Mouse (Mus musculus): Measurements from ENCODE around the gene Cdkn1c. TPM values are rescaled to one million over a fixed set of nuclear protein-coding genes. Genes with fewer than 3 reads are reported as not detected.
A peak's percentile ranks its signal among the peaks of the same experiment; 100 is the strongest.

The Cdkn1c gene
- polyA plus RNA-seq, 1 experiment = 30.8 TPM

DNA sequence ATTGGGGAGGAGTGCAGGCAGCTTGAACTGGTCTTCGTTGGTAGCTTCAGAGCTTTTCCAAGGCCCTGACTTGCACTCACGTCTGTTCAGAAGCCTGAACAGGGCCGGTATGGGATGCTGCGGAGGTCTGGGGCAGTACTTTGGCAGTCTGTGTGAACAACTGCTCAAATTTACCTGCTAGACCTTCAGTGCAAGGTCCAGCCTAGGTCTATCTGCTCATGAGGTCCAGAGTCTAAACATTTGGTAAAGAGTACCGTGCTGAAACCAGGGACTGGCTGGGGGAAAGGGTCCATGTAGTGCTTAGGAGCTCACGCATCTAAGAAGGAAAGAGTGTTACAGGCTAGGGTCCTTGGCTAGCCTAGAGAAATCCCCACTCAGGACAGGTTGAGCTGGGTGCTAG is 28.9 kb upstream of the Cdkn1c start:
- peak; percentile 53 for DNase-seq
- WGBS = 60% methylated on average over 6 of the region's 6 CpGs
- TF ChIP-seq CTCF (conservative IDR thresholded peaks at IDR 0.05; ENCODE audit: insufficient read depth, insufficient read length, low read depth, low read length) (no peak), POLR2A (IDR thresholded peaks at IDR 0.05; ENCODE audit: low read depth, low read length) (no peak)

DNA sequence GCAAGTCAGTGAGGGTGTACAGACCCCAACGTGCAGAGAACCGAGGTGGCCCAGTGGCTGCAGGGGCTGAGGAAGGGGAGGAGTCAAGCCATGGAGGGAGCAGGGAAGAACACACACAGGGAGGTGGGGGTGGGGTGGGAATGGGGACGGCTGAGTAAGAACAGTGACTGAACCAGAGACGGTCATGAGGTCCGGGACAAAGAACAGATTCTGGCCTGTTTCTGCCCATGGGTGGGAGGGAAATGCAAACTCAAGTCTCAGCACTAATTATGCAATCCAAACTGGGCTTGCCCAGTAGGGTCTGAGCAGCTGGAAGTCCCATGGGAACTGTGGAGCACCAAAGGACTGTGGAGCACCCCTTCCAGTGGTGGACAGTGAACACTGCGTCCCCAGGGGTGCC is 21.7 kb upstream of the Cdkn1c start:
- DNase-seq = peak; percentile 64
- Histone ChIP-seq H3K27ac (ENCODE audit: insufficient read depth, low read depth, low read length) (no peak overlapping the region), H3K27me3 (replicated peaks; ENCODE audit: control insufficient read depth, insufficient read depth, low read length) (no peaks in the 10 kb centered on the region), H3K36me3 (ENCODE audit: control insufficient read depth, insufficient read depth, low read length) (no peaks in the 10 kb centered on the region), H3K4me1 (ENCODE audit: control insufficient read depth, insufficient read depth, low read length) (peaks cover 3% of the 10 kb centered on the region; the same call in 1 of the 2 replicates), H3K4me3 (ENCODE audit: insufficient read depth, low read depth, low read length) (no peak overlapping the region)
- no peak for TF ChIP-seq CTCF (conservative IDR thresholded peaks at IDR 0.05; ENCODE audit: insufficient read depth, insufficient read length, low read depth, low read length)
- no peak for TF ChIP-seq POLR2A (IDR thresholded peaks at IDR 0.05; ENCODE audit: low read depth, low read length)
- 16% methylated on average over 6 of the region's 6 CpGs for WGBS

More for the DNA sequence above, 28.9 kb upstream of the Cdkn1c start:
- Histone ChIP-seq H3K4me3 (ENCODE audit: insufficient read depth, low read depth, low read length) (no peak overlapping the region), H3K27ac (ENCODE audit: insufficient read depth, low read depth, low read length) (no peak overlapping the region), H3K27me3 (replicated peaks; ENCODE audit: control insufficient read depth, insufficient read depth, low read length) (no peaks in the 10 kb centered on the region), H3K4me1 (ENCODE audit: control insufficient read depth, insufficient read depth, low read length) (peaks cover 4% of the 10 kb centered on the region; the same call in 1 of the 2 replicates), H3K36me3 (ENCODE audit: control insufficient read depth, insufficient read depth, low read length) (no peaks in the 10 kb centered on the region)

DNA sequence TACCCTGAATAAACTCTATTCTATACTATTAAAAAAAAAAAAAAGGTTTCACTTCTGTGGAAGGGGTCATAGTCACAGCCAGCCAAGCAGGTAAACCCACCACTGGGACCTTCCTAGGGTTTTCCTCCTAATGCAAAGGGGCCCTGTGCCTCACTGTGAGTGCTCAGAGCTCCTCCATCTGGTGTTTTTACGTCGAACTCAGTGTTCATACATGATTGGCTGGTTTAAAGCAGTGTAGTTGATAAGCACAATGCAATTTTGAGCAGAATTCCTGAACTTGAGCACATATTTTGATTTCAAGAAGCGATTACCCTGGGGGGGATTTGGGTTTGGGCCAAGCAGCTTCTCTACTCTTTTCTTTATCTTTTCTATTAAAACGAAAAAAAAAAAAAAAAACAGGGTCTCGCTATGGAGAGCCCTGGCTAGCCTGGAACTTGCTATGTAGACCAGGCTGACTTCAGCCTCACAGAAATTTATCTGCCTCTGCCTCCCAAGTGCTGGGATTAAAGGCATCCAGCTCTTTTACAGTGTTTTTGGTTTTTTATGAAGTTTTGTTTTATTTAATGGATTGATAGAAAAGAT is 21.0 kb upstream of the Cdkn1c start:
- Histone ChIP-seq H3K36me3 (ENCODE audit: control insufficient read depth, insufficient read depth, low read length) (no peaks in the 10 kb centered on the region), H3K27me3 (replicated peaks; ENCODE audit: control insufficient read depth, insufficient read depth, low read length) (no peaks in the 10 kb centered on the region), H3K4me1 (ENCODE audit: control insufficient read depth, insufficient read depth, low read length) (peaks cover 3% of the 10 kb centered on the region; the same call in 1 of the 2 replicates), H3K4me3 (ENCODE audit: insufficient read depth, low read depth, low read length) (no peak overlapping the region), H3K27ac (ENCODE audit: insufficient read depth, low read depth, low read length) (no peak overlapping the region)
- 62% methylated on average over 5 of the region's 5 CpGs for WGBS
- no peak for DNase-seq
- TF ChIP-seq POLR2A (IDR thresholded peaks at IDR 0.05; ENCODE audit: low read depth, low read length) = no peak

DNA sequence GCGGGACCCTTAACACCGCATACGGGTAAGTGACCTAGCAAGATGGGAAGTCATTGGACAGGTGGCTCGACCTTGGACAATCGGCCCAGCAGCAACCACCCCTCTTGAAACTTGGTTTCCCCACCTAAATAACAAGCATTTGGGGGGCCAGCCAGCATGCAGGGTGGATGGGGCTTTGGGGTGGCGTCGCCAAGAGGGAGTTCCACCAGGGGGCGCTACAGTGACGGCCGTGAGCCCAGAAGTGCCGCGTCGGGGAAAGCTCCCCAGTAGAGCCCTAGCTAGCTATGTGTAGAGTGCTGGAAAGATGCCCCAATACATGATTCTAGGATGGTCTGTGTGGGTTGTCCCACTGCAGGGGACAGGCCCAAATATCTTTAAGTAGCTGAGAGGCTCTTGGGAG is 19.6 kb upstream of the Cdkn1c start:
- no peaks in the 10 kb centered on the region for H3K36me3 ChIP-seq (ENCODE audit: control insufficient read depth, insufficient read depth, low read length)
- TF ChIP-seq POLR2A (IDR thresholded peaks at IDR 0.05; ENCODE audit: low read depth, low read length) (no peak), CTCF (conservative IDR thresholded peaks at IDR 0.05; ENCODE audit: insufficient read depth, insufficient read length, low read depth, low read length) (peak; percentile 72)
- peaks cover 3% of the 10 kb centered on the region; the same call in 1 of the 2 replicates for H3K4me1 ChIP-seq (ENCODE audit: control insufficient read depth, insufficient read depth, low read length)
- DNase-seq = peak; percentile 66
- 29% methylated on average over 13 of the region's 13 CpGs for WGBS
- H3K4me3 ChIP-seq (ENCODE audit: insufficient read depth, low read depth, low read length) = no peak overlapping the region
- no peaks in the 10 kb centered on the region for H3K27me3 ChIP-seq (replicated peaks; ENCODE audit: control insufficient read depth, insufficient read depth, low read length)
- H3K27ac ChIP-seq (ENCODE audit: insufficient read depth, low read depth, low read length) = no peak overlapping the region

DNA sequence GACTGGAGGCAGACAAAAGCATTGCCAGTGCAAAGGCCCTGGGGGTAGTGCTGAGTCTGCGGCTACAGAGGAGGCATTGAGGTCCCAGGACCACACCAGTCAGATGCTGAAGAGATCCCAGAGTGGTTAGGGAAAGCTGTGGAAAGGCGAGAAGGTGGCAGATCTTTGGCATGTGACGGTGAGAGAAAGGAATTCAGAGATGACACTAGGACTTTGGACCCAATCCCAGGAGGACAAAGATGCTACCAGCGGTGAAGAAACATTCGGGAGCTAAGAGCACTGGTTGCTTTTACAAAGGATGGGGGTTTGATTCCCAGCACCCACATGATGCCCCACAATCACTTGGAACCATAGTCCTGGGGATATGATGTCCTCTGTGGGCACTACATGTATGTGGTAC is 16.9 kb upstream of the Cdkn1c start:
- WGBS = 58% methylated on average over 5 of the region's 5 CpGs
- H3K4me1 ChIP-seq (ENCODE audit: control insufficient read depth, insufficient read depth, low read length) = peaks cover 4% of the 10 kb centered on the region; the same call in 1 of the 2 replicates
- H3K4me3 ChIP-seq (ENCODE audit: insufficient read depth, low read depth, low read length) = peak overlapping the region; percentile 46; the same call in 1 of the 2 replicates
- peak; percentile 69 for DNase-seq
- no peaks in the 10 kb centered on the region for H3K27me3 ChIP-seq (replicated peaks; ENCODE audit: control insufficient read depth, insufficient read depth, low read length)
- TF ChIP-seq POLR2A (IDR thresholded peaks at IDR 0.05; ENCODE audit: low read depth, low read length) = no peak
- no peak for TF ChIP-seq CTCF (conservative IDR thresholded peaks at IDR 0.05; ENCODE audit: insufficient read depth, insufficient read length, low read depth, low read length)
- no peaks in the 10 kb centered on the region for H3K36me3 ChIP-seq (ENCODE audit: control insufficient read depth, insufficient read depth, low read length)
- no peak overlapping the region for H3K27ac ChIP-seq (ENCODE audit: insufficient read depth, low read depth, low read length)

DNA sequence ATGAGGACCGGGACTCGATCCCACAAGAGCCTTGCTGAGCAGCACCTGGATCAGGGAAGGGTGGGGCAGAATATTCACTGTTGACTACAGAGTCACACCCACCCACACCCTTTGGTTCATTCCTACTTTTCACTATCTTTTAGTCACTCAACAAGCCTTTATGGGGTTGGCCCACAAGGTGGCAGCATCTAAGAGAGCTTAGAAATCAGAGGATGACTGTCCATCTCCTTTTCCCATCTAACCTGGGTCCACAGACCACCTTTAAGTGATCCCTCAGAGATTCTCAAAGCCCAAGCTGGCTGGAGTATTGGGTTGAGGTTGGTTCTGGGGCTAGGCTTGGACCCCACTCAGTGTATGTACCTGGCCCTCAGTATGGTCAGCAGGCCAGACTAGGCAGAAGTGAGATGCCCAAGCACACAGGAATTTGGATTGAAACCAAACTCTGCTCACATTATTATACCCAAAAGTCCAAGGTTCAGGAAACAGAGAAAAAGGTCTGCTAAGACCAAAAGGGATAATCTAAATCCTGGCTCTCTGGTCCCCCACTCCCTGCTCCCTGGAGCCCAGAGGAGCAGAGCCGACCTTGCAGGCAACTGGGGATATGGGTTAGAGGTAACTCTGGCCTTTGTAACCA is 16.0 kb upstream of the Cdkn1c start:
- peak overlapping the region; percentile 46; the same call in 1 of the 2 replicates for H3K4me3 ChIP-seq (ENCODE audit: insufficient read depth, low read depth, low read length)
- H3K4me1 ChIP-seq (ENCODE audit: control insufficient read depth, insufficient read depth, low read length) = peaks cover 4% of the 10 kb centered on the region; the same call in 1 of the 2 replicates
- H3K36me3 ChIP-seq (ENCODE audit: control insufficient read depth, insufficient read depth, low read length) = no peaks in the 10 kb centered on the region
- peak; percentile 77 for DNase-seq
- WGBS = 75% methylated on average over 3 of the region's 3 CpGs
- TF ChIP-seq CTCF (conservative IDR thresholded peaks at IDR 0.05; ENCODE audit: insufficient read depth, insufficient read length, low read depth, low read length) (no peak), POLR2A (IDR thresholded peaks at IDR 0.05; ENCODE audit: low read depth, low read length) (no peak)
- H3K27ac ChIP-seq (ENCODE audit: insufficient read depth, low read depth, low read length) = peak overlapping the region; percentile 26
- H3K27me3 ChIP-seq (replicated peaks; ENCODE audit: control insufficient read depth, insufficient read depth, low read length) = no peaks in the 10 kb centered on the region

DNA sequence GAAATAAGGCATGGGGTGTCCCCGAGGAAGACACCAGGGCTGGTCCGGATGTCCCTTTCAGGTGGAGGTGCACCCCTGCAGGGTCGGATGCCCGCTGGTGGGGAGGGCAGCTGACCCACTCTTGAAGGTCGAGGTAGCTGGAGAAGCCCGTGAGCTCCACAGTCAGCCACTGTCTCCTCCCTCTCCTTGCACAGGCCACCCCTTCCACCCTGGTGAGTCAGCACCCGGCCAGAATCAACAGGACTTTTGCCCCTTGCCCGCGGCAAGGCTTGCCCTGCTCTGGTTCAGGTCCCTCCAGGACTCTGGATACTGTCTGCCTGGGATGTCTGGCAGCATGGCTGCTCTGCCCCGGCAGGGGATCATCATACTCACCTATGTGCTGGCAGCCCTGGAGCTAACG is 15.0 kb upstream of the Cdkn1c start:
- DNase-seq = peak; percentile 93
- H3K4me1 ChIP-seq (ENCODE audit: control insufficient read depth, insufficient read depth, low read length) = peaks cover 4% of the 10 kb centered on the region; the same call in 1 of the 2 replicates
- TF ChIP-seq CTCF (conservative IDR thresholded peaks at IDR 0.05; ENCODE audit: insufficient read depth, insufficient read length, low read depth, low read length) (no peak), POLR2A (IDR thresholded peaks at IDR 0.05; ENCODE audit: low read depth, low read length) (no peak)
- peak overlapping the region; percentile 35 for H3K4me3 ChIP-seq (ENCODE audit: insufficient read depth, low read depth, low read length)
- no peaks in the 10 kb centered on the region for H3K36me3 ChIP-seq (ENCODE audit: control insufficient read depth, insufficient read depth, low read length)
- 30% methylated on average over 11 of the region's 11 CpGs for WGBS
- no peaks in the 10 kb centered on the region for H3K27me3 ChIP-seq (replicated peaks; ENCODE audit: control insufficient read depth, insufficient read depth, low read length)
- H3K27ac ChIP-seq (ENCODE audit: insufficient read depth, low read depth, low read length) = peak overlapping the region; percentile 89

Data from kidney, adult 2 months (tissue).